Mouse (Mus musculus) stomach, postnatal 0 days (tissue): Measurements from ENCODE around the gene Fbxo42. TPM values are rescaled to one million over a fixed set of nuclear protein-coding genes. Genes with fewer than 3 reads are reported as not detected.
A peak's percentile ranks its signal among the peaks of the same experiment; 100 is the strongest.

Experiments used
- ATAC-seq: fragments of 200-750 bp; cut with Nextera tagmentation; 2 replicates; pipeline ENCODE4 v1.8.0; 2017; ENCODE audit not compliant: low FRiP score, low TSS enrichment
- DNase-seq: peaks from one replicate; pipeline ENCODE4 v3.0.0-alpha.2; 2016; ENCODE audit warnings: low spot score
- H3K27ac ChIP-seq: fragments of 300-500 bp; sonication (generic); replicated peaks from 2 replicates; pipeline ENCODE4 v1.5.1; 2014; ENCODE audit warnings: mild to moderate bottlenecking, control low read depth
- H3K27me3 ChIP-seq: fragments of 300-500 bp; sonication (generic); 2 replicates; pipeline ENCODE4 v1.6.1; 2014; ENCODE audit warnings: low read length; ENCODE audit not compliant: control insufficient read depth, insufficient read depth
- H3K36me3 ChIP-seq: fragments of 300-500 bp; sonication (generic); 2 replicates; pipeline ENCODE4 v1.6.1; 2014; ENCODE audit warnings: low read length, mixed read lengths; ENCODE audit not compliant: control insufficient read depth, insufficient read depth
- H3K4me1 ChIP-seq: fragments of 300-500 bp; sonication (generic); replicated peaks from 2 replicates; pipeline ENCODE4 v1.6.1; 2014; ENCODE audit warnings: antibody characterized with exemption; ENCODE audit not compliant: control insufficient read depth, insufficient read depth
- H3K4me2 ChIP-seq: fragments of 300-500 bp; sonication (generic); replicated peaks from 2 replicates; pipeline ENCODE4 v1.6.1; 2014; ENCODE audit warnings: low read depth, mild to moderate bottlenecking, control low read depth, moderate library complexity
- H3K4me3 ChIP-seq: fragments of 300-500 bp; sonication (generic); 2 replicates; pipeline ENCODE4 v1.5.1; 2014; ENCODE audit warnings: low read depth, low read length, control low read depth
- H3K9ac ChIP-seq: fragments of 300-500 bp; sonication (generic); 2 replicates; pipeline ENCODE4 v1.6.1; 2014; ENCODE audit warnings: mild to moderate bottlenecking, low read length, control low read depth, mixed read lengths
- H3K9me3 ChIP-seq: fragments of 300-500 bp; sonication (generic); 2 replicates; pipeline ENCODE4 v1.6.1; 2016; ENCODE audit warnings: low read length; ENCODE audit not compliant: control insufficient read depth
- CTCF ChIP-seq: IDR thresholded peaks from 2 replicates; pipeline ENCODE4 v1.5.1; 2016; ENCODE audit warnings: antibody characterized with exemption, low read depth, mild to moderate bottlenecking, moderate library complexity
- EP300 ChIP-seq: optimal IDR thresholded peaks from 2 replicates; pipeline ENCODE3; 2016; ENCODE audit warnings: antibody characterized with exemption
- WGBS: fragments of 180-500 bp; shearing (Covaris S2); extraction: QIAGEN DNeasy Blood & Tissue Kit; methylation state at CpG from one replicate; pipeline ENCODE4 v1.1.7; 2014; 5-methylcytosine and 5-hydroxymethylcytosine counted together
- polyA plus RNA-seq: library from polyadenylated mRNA; unstranded; fragments of >200 nt; fragmentation: Nextera tagmentation; extraction: Ambion mirVana; gene quantifications from 2 replicates; pipeline ENCODE4 v1.2.1, GENCODE M21; 2015

Gene Fbxo42
- polyA plus RNA-seq, 1 experiment from 2014 or later: 9.8 TPM

- Histone ChIP-seq H3K4me3 (no peak overlapping the region), H3K9ac (no peak overlapping the region), H3K27me3 (no peaks in the 10 kb centered on the region), H3K4me2 (no peak overlapping the region), H3K4me1 (no peaks in the 10 kb centered on the region), H3K36me3 (0 out of 2 replicates have a peak, but pooled peaks cover 2% of the 10 kb centered on the region), H3K27ac (no peak overlapping the region), H3K9me3 (no peaks in the 10 kb centered on the region)
- TF ChIP-seq EP300 (no peak), CTCF (no peak)
- no peak for DNase-seq
- no peak for ATAC-seq
- WGBS: 82% methylated on average over 7 of the region's 7 CpGs
Observed at GRCm38 (mm10) chr4:141122663-141123062, 25.1 kb upstream of the Fbxo42 start.

- WGBS: 20% methylated on average over 1 of the region's 1 CpGs
- Histone ChIP-seq H3K4me2 (no peak overlapping the region), H3K9me3 (no peaks in the 10 kb centered on the region), H3K27me3 (no peaks in the 10 kb centered on the region), H3K36me3 (no peaks in the 10 kb centered on the region), H3K4me1 (no peaks in the 10 kb centered on the region), H3K4me3 (no peak overlapping the region), H3K9ac (no peak overlapping the region), H3K27ac (no peak overlapping the region)
- DNase-seq (no peak), ATAC-seq (no peak)
- TF ChIP-seq EP300 (no peak), CTCF (no peak)
Observed at GRCm38 (mm10) chr4:141123065-141123464, 24.6 kb upstream of the Fbxo42 start.

- TF ChIP-seq CTCF: no peak
- TF ChIP-seq EP300: no peak
- Histone ChIP-seq H3K27me3 (no peaks in the 10 kb centered on the region), H3K9ac (no peak overlapping the region), H3K4me1 (peaks cover 9% of the 10 kb centered on the region), H3K4me3 (no peak overlapping the region), H3K27ac (peak overlapping the region; percentile 65; the same call in 1 of the 2 replicates), H3K9me3 (no peaks in the 10 kb centered on the region), H3K4me2 (no peak overlapping the region), H3K36me3 (no peaks in the 10 kb centered on the region)
- 18% methylated on average over 6 of the region's 6 CpGs for WGBS
- peak; percentile 72 for DNase-seq
- peak; percentile 22; the same call in 1 of the 2 replicates for ATAC-seq
Observed at GRCm38 (mm10) chr4:141129190-141129710, 18.5 kb upstream of the Fbxo42 start.

GRCm38 (mm10) chr4:141130704-141131342, 16.9 kb upstream of the Fbxo42 start:
- Histone ChIP-seq H3K36me3 (no peaks in the 10 kb centered on the region), H3K9ac (peak overlapping the region; percentile 27; the same call in 1 of the 2 replicates), H3K4me3 (no peak overlapping the region), H3K9me3 (no peaks in the 10 kb centered on the region), H3K4me1 (peaks cover 17% of the 10 kb centered on the region), H3K27ac (peak overlapping the region; percentile 90), H3K27me3 (no peaks in the 10 kb centered on the region), H3K4me2 (peak overlapping the region; percentile 35; the same call in 1 of the 2 replicates)
- peak; percentile 56 for ATAC-seq
- 52% methylated on average over 6 of the region's 6 CpGs for WGBS
- DNase-seq: peak; percentile 84
- TF ChIP-seq EP300 (no peak), CTCF (no peak)

GRCm38 (mm10) chr4:141131531-141132061, 16.1 kb upstream of the Fbxo42 start:
- ATAC-seq (peak; percentile 84), DNase-seq (peak; percentile 71)
- Histone ChIP-seq H3K4me2 (peak overlapping the region; percentile 35), H3K27ac (peak overlapping the region; percentile 90), H3K4me3 (no peak overlapping the region), H3K27me3 (no peaks in the 10 kb centered on the region), H3K4me1 (peaks cover 17% of the 10 kb centered on the region), H3K9me3 (no peaks in the 10 kb centered on the region), H3K9ac (peak overlapping the region; percentile 35), H3K36me3 (no peaks in the 10 kb centered on the region)
- TF ChIP-seq CTCF (no peak), EP300 (no peak)
- 25% methylated on average over 5 of the region's 5 CpGs for WGBS

GRCm38 (mm10) chr4:141132191-141132590, 15.5 kb upstream of the Fbxo42 start:
- H3K4me2 ChIP-seq: peak overlapping the region; percentile 31
- no peaks in the 10 kb centered on the region for H3K9me3 ChIP-seq
- ATAC-seq (no peak), DNase-seq (no peak)
- H3K27ac ChIP-seq: peak overlapping the region; percentile 90
- TF ChIP-seq EP300 (no peak), CTCF (no peak)
- 41% methylated on average over 8 of the region's 8 CpGs for WGBS
- H3K36me3 ChIP-seq: no peaks in the 10 kb centered on the region
- no peak overlapping the region for H3K4me3 ChIP-seq
- peaks cover 17% of the 10 kb centered on the region for H3K4me1 ChIP-seq
- no peaks in the 10 kb centered on the region for H3K27me3 ChIP-seq
- peak overlapping the region; percentile 35 for H3K9ac ChIP-seq
